Mouse (Mus musculus) midbrain, embryonic 14.5 days (tissue): ENCODE data around the gene Thap3. TPM values are rescaled to one million over a fixed set of nuclear protein-coding genes. Genes with fewer than 3 reads are reported as not detected.

Source experiments
- ATAC-seq: fragments of 200-750 bp; cut with Nextera tagmentation; 2 replicates; pipeline ENCODE4 v1.8.0; 2017; ENCODE audit warnings: moderate number of reproducible peaks, moderate library complexity; ENCODE audit not compliant: low FRiP score, low TSS enrichment
- DNase-seq: peaks from one replicate; pipeline ENCODE4 v3.0.0-alpha.2; 2015
- H3K27ac ChIP-seq: fragments of 300-500 bp; sonication (generic); replicated peaks from 2 replicates; pipeline ENCODE4 v1.5.1; 2014; ENCODE audit warnings: mild to moderate bottlenecking, low read depth, low read length, moderate library complexity
- H3K27me3 ChIP-seq: fragments of 300-500 bp; sonication (generic); 2 replicates; pipeline ENCODE4 v1.6.1; 2014; ENCODE audit warnings: low read length, control low read depth, mixed read lengths; ENCODE audit not compliant: control insufficient read depth, insufficient read depth
- H3K36me3 ChIP-seq: fragments of 300-500 bp; sonication (generic); 2 replicates; pipeline ENCODE4 v1.6.1; 2014; ENCODE audit warnings: low read length, control low read depth; ENCODE audit not compliant: control insufficient read depth, insufficient read depth
- H3K4me1 ChIP-seq: fragments of 300-500 bp; sonication (generic); 2 replicates; pipeline ENCODE4 v1.6.1; 2014; ENCODE audit warnings: mild to moderate bottlenecking, antibody characterized with exemption, low read length, control low read depth; ENCODE audit not compliant: control insufficient read depth, insufficient read depth
- H3K4me2 ChIP-seq: fragments of 300-500 bp; sonication (generic); 2 replicates; pipeline ENCODE4 v1.6.1; 2014; ENCODE audit warnings: mild to moderate bottlenecking, low read length, moderate library complexity
- H3K4me3 ChIP-seq: fragments of 300-500 bp; sonication (generic); replicated peaks from 2 replicates; pipeline ENCODE4 v1.5.1; 2014; ENCODE audit warnings: low read depth, low read length
- H3K9ac ChIP-seq: fragments of 300-500 bp; sonication (generic); replicated peaks from 2 replicates; pipeline ENCODE4 v1.6.1; 2014; ENCODE audit warnings: mild to moderate bottlenecking, low read length, moderate library complexity
- H3K9me3 ChIP-seq: fragments of 300-500 bp; sonication (generic); 2 replicates; pipeline ENCODE4 v1.6.1; 2016; ENCODE audit warnings: low read length, control low read depth, mixed read lengths; ENCODE audit not compliant: control insufficient read depth
- WGBS: fragments of 180-500 bp; shearing (Covaris S2); extraction: QIAGEN DNeasy Blood & Tissue Kit; methylation state at CpG from one replicate; pipeline ENCODE4 v1.1.7; 2014; 5-methylcytosine and 5-hydroxymethylcytosine counted together
- polyA plus RNA-seq: library from polyadenylated mRNA; unstranded; fragments of >200 nt; fragmentation: Nextera tagmentation; extraction: Ambion mirVana; gene quantifications from 2 replicates; pipeline ENCODE4 v1.2.1, GENCODE M21; 2014

The Thap3 gene
- polyA plus RNA-seq, 1 experiment from 2014 or later, result 23.1 TPM

- Histone ChIP-seq H3K9me3 (no peaks in the 10 kb centered on the region), H3K4me2 (peak overlapping the region; percentile 100), H3K36me3 (0 out of 2 replicates have a peak, but pooled peaks cover 11% of the 10 kb centered on the region), H3K27me3 (peaks cover 33% of the 10 kb centered on the region), H3K9ac (no peak overlapping the region), H3K4me3 (peak overlapping the region; percentile 67; the same call in 1 of the 2 replicates), H3K4me1 (peaks cover 29% of the 10 kb centered on the region), H3K27ac (no peak overlapping the region)
- ATAC-seq (no peak), DNase-seq (no peak)
- 74% methylated on average over 8 of the region's 8 CpGs for WGBS
These were observed 22.5 kb upstream of the Thap3 start for GRCm38 (mm10) chr4:152011171-152011760.

- Histone ChIP-seq H3K4me1 (peaks cover 29% of the 10 kb centered on the region), H3K9ac (no peak overlapping the region), H3K4me3 (peak overlapping the region; percentile 67), H3K27ac (no peak overlapping the region), H3K27me3 (peaks cover 34% of the 10 kb centered on the region), H3K36me3 (0 out of 2 replicates have a peak, but pooled peaks cover 11% of the 10 kb centered on the region), H3K9me3 (no peaks in the 10 kb centered on the region), H3K4me2 (peak overlapping the region; percentile 100)
- 7% methylated on average over 13 of the region's 13 CpGs for WGBS
- DNase-seq (no peak), ATAC-seq (no peak)
These were observed 21.9 kb upstream of the Thap3 start for GRCm38 (mm10) chr4:152010707-152011134.

DNA sequence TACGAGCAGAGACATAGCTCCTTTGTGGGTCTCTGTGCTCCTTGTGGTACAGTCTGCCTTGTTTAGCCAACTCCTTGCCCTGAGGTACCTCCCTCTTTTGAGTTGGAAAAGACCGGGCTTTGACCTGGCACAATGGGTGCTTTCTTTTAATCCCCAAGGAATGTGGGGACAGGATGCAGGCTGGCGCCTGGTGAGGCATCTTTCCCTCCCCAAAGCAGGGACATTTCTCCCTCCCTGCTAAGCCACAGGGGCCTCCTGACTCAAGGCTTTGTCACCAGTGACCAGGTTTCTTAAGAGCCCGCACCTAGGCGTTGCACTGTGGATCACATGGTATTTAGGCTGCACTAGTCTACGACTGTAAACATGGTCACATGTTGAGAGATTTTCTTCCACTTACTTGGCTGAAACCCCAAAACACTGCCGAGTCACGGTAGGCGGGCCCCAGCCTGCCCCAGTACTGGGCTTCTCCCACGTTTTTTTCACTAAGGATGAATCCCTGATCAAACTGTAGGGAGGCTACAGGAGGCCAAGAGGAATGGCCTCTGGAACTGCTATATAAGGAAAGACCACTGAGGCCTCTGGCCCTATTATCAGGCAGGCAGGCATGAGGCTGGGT lies 21.4 kb upstream of the Thap3 start:
- Histone ChIP-seq H3K36me3 (0 out of 2 replicates have a peak, but pooled peaks cover 8% of the 10 kb centered on the region), H3K9me3 (no peaks in the 10 kb centered on the region), H3K27ac (no peak overlapping the region), H3K4me3 (peak overlapping the region; percentile 67), H3K9ac (peak overlapping the region; percentile 59), H3K4me1 (peaks cover 29% of the 10 kb centered on the region), H3K27me3 (peaks cover 34% of the 10 kb centered on the region), H3K4me2 (peak overlapping the region; percentile 100)
- DNase-seq (peak; percentile 22), ATAC-seq (no peak)
- 2% methylated on average over 10 of the region's 10 CpGs for WGBS

- H3K27me3 ChIP-seq, result peaks cover 34% of the 10 kb centered on the region
- H3K9ac ChIP-seq, result peak overlapping the region; percentile 59
- peak; percentile 71 for ATAC-seq
- no peaks in the 10 kb centered on the region for H3K9me3 ChIP-seq
- H3K27ac ChIP-seq, result peak overlapping the region; percentile 64
- H3K4me1 ChIP-seq, result peaks cover 29% of the 10 kb centered on the region
- peak overlapping the region; percentile 100 for H3K4me2 ChIP-seq
- peak; percentile 77 for DNase-seq
- 0 out of 2 replicates have a peak, but pooled peaks cover 2% of the 10 kb centered on the region for H3K36me3 ChIP-seq
- under 1% methylated on average over 106 of the region's 115 CpGs for WGBS
- peak overlapping the region; percentile 67 for H3K4me3 ChIP-seq
These were observed 20.6 kb upstream of the Thap3 start for GRCm38 (mm10) chr4:152009076-152010051.

- Histone ChIP-seq H3K36me3 (no peaks in the 10 kb centered on the region), H3K4me1 (peaks cover 29% of the 10 kb centered on the region), H3K27me3 (peaks cover 34% of the 10 kb centered on the region), H3K9ac (peak within 1 kb of the TSS; percentile 59), H3K4me3 (peak within 1 kb of the TSS; percentile 67), H3K27ac (peak within 1 kb of the TSS; percentile 64), H3K4me2 (peak within 1 kb of the TSS; percentile 100), H3K9me3 (no peaks in the 10 kb centered on the region)
- peak; percentile 94 for DNase-seq
- WGBS, result under 1% methylated on average over 43 of the region's 45 CpGs
- peak; percentile 85 for ATAC-seq
These were observed 19.9 kb upstream of the Thap3 start, which contains the start of gene Klhl21 for GRCm38 (mm10) chr4:152008622-152009075. Gene Klhl21, plus strand, starts transcription at chr4:152008803.

GRCm38 (mm10) chr4:152008148-152008500 lies 19.3 kb upstream of the Thap3 start:
- H3K4me2 ChIP-seq, result peak overlapping the region; percentile 100
- DNase-seq, result no peak
- no peaks in the 10 kb centered on the region for H3K36me3 ChIP-seq
- peak overlapping the region; percentile 67 for H3K4me3 ChIP-seq
- H3K27ac ChIP-seq, result no peak overlapping the region
- no peak; the same call in 1 of the 2 replicates for ATAC-seq
- under 1% methylated on average over 14 of the region's 14 CpGs for WGBS
- peak overlapping the region; percentile 59; the same call in 1 of the 2 replicates for H3K9ac ChIP-seq
- H3K9me3 ChIP-seq, result no peaks in the 10 kb centered on the region
- peaks cover 29% of the 10 kb centered on the region for H3K4me1 ChIP-seq
- peaks cover 34% of the 10 kb centered on the region for H3K27me3 ChIP-seq

- no peaks in the 10 kb centered on the region for H3K36me3 ChIP-seq
- H3K4me2 ChIP-seq, result peak overlapping the region; percentile 100
- DNase-seq (peak; percentile 15), ATAC-seq (no peak)
- WGBS, result 4% methylated on average over 8 of the region's 8 CpGs
- no peaks in the 10 kb centered on the region for H3K9me3 ChIP-seq
- H3K9ac ChIP-seq, result no peak overlapping the region
- no peak overlapping the region for H3K27ac ChIP-seq
- peak overlapping the region; percentile 67; the same call in 1 of the 2 replicates for H3K4me3 ChIP-seq
- H3K4me1 ChIP-seq, result peaks cover 29% of the 10 kb centered on the region
- peaks cover 34% of the 10 kb centered on the region for H3K27me3 ChIP-seq
These were observed 18.8 kb upstream of the Thap3 start for GRCm38 (mm10) chr4:152007481-152008147.

DNA sequence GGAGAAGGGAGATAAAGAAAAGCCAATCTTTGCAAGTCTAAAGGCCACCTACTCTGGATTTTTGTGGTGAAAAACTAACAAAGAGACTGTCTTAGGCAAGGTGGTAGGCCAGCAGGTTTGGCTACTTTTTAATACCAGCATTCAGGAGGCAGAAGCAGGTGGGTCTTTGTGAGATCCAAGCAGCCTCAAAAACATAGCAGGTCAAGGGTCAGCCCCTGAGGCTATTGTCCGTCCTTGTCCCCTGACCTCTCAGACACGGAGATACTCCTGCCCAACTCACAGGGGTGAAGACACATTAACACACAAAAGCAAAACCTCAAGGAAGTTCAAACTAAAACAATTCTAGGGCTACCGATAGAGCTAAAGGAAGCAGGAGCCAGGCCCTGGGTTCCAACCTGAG lies 18.0 kb upstream of the Thap3 start:
- Histone ChIP-seq H3K9ac (no peak overlapping the region), H3K27ac (no peak overlapping the region), H3K4me1 (peaks cover 29% of the 10 kb centered on the region), H3K4me2 (no peak overlapping the region), H3K4me3 (no peak overlapping the region), H3K36me3 (no peaks in the 10 kb centered on the region), H3K27me3 (peaks cover 34% of the 10 kb centered on the region), H3K9me3 (no peaks in the 10 kb centered on the region)
- ATAC-seq (no peak), DNase-seq (no peak)
- WGBS, result 15% methylated on average over 3 of the region's 3 CpGs
